ENCODE assay signal across 9 mouse cellular contexts in genomic region chr1:137330634-137331033, GRCm38 (mm10).
DNase-seq lines count a peak whose midpoint lies in the region; ATAC-seq and TF ChIP-seq lines count a peak whose summit lies in the region.
"Had no signal": no experiment of that assay in that cellular context is flagged by ENCODE, and none has a peak within 500 bp of the region (broad histone marks: within the 10 kb centered on the region; RNA-seq: fewer than 3 reads in every experiment).

No protein-coding gene starts in this region.

- H3K36me3 ChIP-seq in intestine, postnatal 0 days (ENCODE audit: control insufficient read depth, insufficient read depth) = no peaks in the 10 kb centered on the region
- no peaks in the 10 kb centered on the region for H3K36me3 ChIP-seq in intestine, embryonic 15.5 days
- no peaks in the 10 kb centered on the region for H3K36me3 ChIP-seq in ES-Bruce4 (ENCODE audit: control insufficient read depth, insufficient read depth, low read length, poor library complexity, severe bottlenecking)
- H3K36me3 ChIP-seq in forebrain, embryonic 16.5 days (ENCODE audit: control insufficient read depth, insufficient read depth) = no peaks in the 10 kb centered on the region
- no peaks in the 10 kb centered on the region for H3K36me3 ChIP-seq in midbrain, embryonic 14.5 days (ENCODE audit: control insufficient read depth, insufficient read depth, low read length)

- TF ChIP-seq EP300 in ES-Bruce4 (IDR thresholded peaks at IDR 0.05; ENCODE audit: insufficient read depth, low read depth, low read length) = no peak

- 50% methylated on average over 3 of the region's 3 CpGs for WGBS in intestine, postnatal 0 days
- 31% methylated on average over 3 of the region's 3 CpGs for WGBS in intestine, embryonic 15.5 days
- 22% methylated on average over 3 of the region's 3 CpGs for WGBS in forebrain, embryonic 16.5 days
- 33% methylated on average over 3 of the region's 3 CpGs for WGBS in midbrain, embryonic 14.5 days

- H3K4me2 ChIP-seq in intestine, postnatal 0 days (replicated peaks; ENCODE audit: low read depth) = no peak overlapping the region
- H3K4me2 ChIP-seq in intestine, embryonic 15.5 days (replicated peaks) = no peak overlapping the region
- no peak overlapping the region for H3K4me2 ChIP-seq in forebrain, embryonic 16.5 days (ENCODE audit: low read length)
- H3K4me2 ChIP-seq in midbrain, embryonic 14.5 days (ENCODE audit: low read length) = no peak overlapping the region

- H3K9me3 ChIP-seq in intestine, postnatal 0 days (ENCODE audit: control insufficient read depth) = no peaks in the 10 kb centered on the region
- no peaks in the 10 kb centered on the region for H3K9me3 ChIP-seq in intestine, embryonic 15.5 days
- H3K9me3 ChIP-seq in ES-Bruce4 (replicated peaks; ENCODE audit: control insufficient read depth, insufficient read depth, low read length, poor library complexity, severe bottlenecking) = no peaks in the 10 kb centered on the region
- no peaks in the 10 kb centered on the region for H3K9me3 ChIP-seq in forebrain, embryonic 16.5 days (ENCODE audit: control insufficient read depth, low read length)
- no peaks in the 10 kb centered on the region for H3K9me3 ChIP-seq in midbrain, embryonic 14.5 days (ENCODE audit: control insufficient read depth, low read length)

- peak; percentile 31 for DNase-seq in c-Kit-positive CD71-negative TER-119-negative erythroid progenitor cells, embryonic 14.5 days (ENCODE audit: low read depth)
- peak; percentile 60 to 63 for DNase-seq in left cerebral cortex, adult 18-20 months (ENCODE audit: low spot score in 2 of 2)
- DNase-seq in midbrain, embryonic 14.5 days = peak; percentile 80
- peak; percentile 75 for DNase-seq in thymus, postnatal 36 days

- H3K4me1 ChIP-seq in intestine, postnatal 0 days (replicated peaks; ENCODE audit: control insufficient read depth, insufficient read depth, low read length) = no peaks in the 10 kb centered on the region
- no peaks in the 10 kb centered on the region for H3K4me1 ChIP-seq in intestine, embryonic 15.5 days (replicated peaks)
- no peaks in the 10 kb centered on the region for H3K4me1 ChIP-seq in ES-Bruce4 (ENCODE audit: control insufficient read depth, insufficient read depth, low read length)
- H3K4me1 ChIP-seq in forebrain, embryonic 16.5 days (replicated peaks; ENCODE audit: control insufficient read depth, insufficient read depth, low read length) = peaks cover 13% of the 10 kb centered on the region
- H3K4me1 ChIP-seq in midbrain, embryonic 14.5 days (ENCODE audit: control insufficient read depth, insufficient read depth, low read length) = no peaks in the 10 kb centered on the region

- H3K4me3 ChIP-seq in intestine, postnatal 0 days (ENCODE audit: low read depth, low read length) = no peak overlapping the region
- H3K4me3 ChIP-seq in intestine, embryonic 15.5 days (replicated peaks) = no peak overlapping the region
- no peak overlapping the region for H3K4me3 ChIP-seq in ES-Bruce4 (ENCODE audit: low read depth, low read length)
- no peak overlapping the region for H3K4me3 ChIP-seq in forebrain, embryonic 16.5 days (replicated peaks; ENCODE audit: low read length)
- no peak overlapping the region for H3K4me3 ChIP-seq in midbrain, embryonic 14.5 days (replicated peaks; ENCODE audit: low read depth, low read length)
- H3K4me3 ChIP-seq: myocyte had no signal

- H3K27me3 ChIP-seq in intestine, postnatal 0 days (replicated peaks; ENCODE audit: control insufficient read depth, insufficient read depth, low read length) = no peaks in the 10 kb centered on the region
- H3K27me3 ChIP-seq in intestine, embryonic 15.5 days (replicated peaks) = no peaks in the 10 kb centered on the region
- no peaks in the 10 kb centered on the region for H3K27me3 ChIP-seq in ES-Bruce4 (ENCODE audit: control insufficient read depth, insufficient read depth, low read length, poor library complexity, severe bottlenecking)
- H3K27me3 ChIP-seq in forebrain, embryonic 16.5 days (replicated peaks; ENCODE audit: control insufficient read depth, insufficient read depth, low read length) = no peaks in the 10 kb centered on the region
- no peaks in the 10 kb centered on the region for H3K27me3 ChIP-seq in midbrain, embryonic 14.5 days (ENCODE audit: control insufficient read depth, insufficient read depth, low read length)

- ATAC-seq in intestine, postnatal 0 days = no peak
- no peak; the same call in 1 of the 2 replicates for ATAC-seq in intestine, embryonic 15.5 days
- 0 out of 2 replicates have a peak, but pooled peaks have one; percentile 34 for ATAC-seq in forebrain, embryonic 16.5 days
- no peak for ATAC-seq in midbrain, embryonic 14.5 days (ENCODE audit: low FRiP score, low TSS enrichment)

- TF ChIP-seq POLR2A in ES-Bruce4 (IDR thresholded peaks at IDR 0.05; ENCODE audit: insufficient read depth, low read length) = no peak

- H3K9ac ChIP-seq in intestine, postnatal 0 days (ENCODE audit: low read depth, low read length) = no peak overlapping the region
- H3K9ac ChIP-seq in intestine, embryonic 15.5 days = no peak overlapping the region
- H3K9ac ChIP-seq in ES-Bruce4 (ENCODE audit: low read depth, poor library complexity, severe bottlenecking) = no peak overlapping the region
- H3K9ac ChIP-seq in forebrain, embryonic 16.5 days (replicated peaks; ENCODE audit: low read depth, low read length) = no peak overlapping the region
- no peak overlapping the region for H3K9ac ChIP-seq in midbrain, embryonic 14.5 days (replicated peaks; ENCODE audit: low read length)

- no peak overlapping the region for H3K27ac ChIP-seq in intestine, postnatal 0 days (ENCODE audit: low read depth, low read length)
- H3K27ac ChIP-seq in intestine, embryonic 15.5 days = no peak overlapping the region
- H3K27ac ChIP-seq in ES-Bruce4 (ENCODE audit: insufficient read depth, low read length) = no peak overlapping the region
- no peak overlapping the region for H3K27ac ChIP-seq in forebrain, embryonic 16.5 days (ENCODE audit: low read length)
- H3K27ac ChIP-seq in midbrain, embryonic 14.5 days (replicated peaks; ENCODE audit: low read depth, low read length) = no peak overlapping the region

- TF ChIP-seq CTCF in intestine, postnatal 0 days (IDR thresholded peaks at IDR 0.05; ENCODE audit: low read depth) = peak; percentile 76
- TF ChIP-seq CTCF in ES-Bruce4 (IDR thresholded peaks at IDR 0.05; ENCODE audit: low read depth, low read length) = peak; percentile 30
